Mouse (Mus musculus) limb, embryonic 11.5 days (tissue): ENCODE data around the gene Fbxo30. TPM values are rescaled to one million over a fixed set of nuclear protein-coding genes. Genes with fewer than 3 reads are reported as not detected.

Experiments used
- ATAC-seq: fragments of 200-750 bp; cut with Nextera tagmentation; 2 replicates; pipeline ENCODE4 v1.8.0; 2017; ENCODE audit warnings: low read depth; ENCODE audit not compliant: insufficient number of reproducible peaks, low FRiP score, low TSS enrichment
- DNase-seq: peaks from one replicate; pipeline ENCODE4 v3.0.0-alpha.2; 2015; ENCODE audit warnings: low spot score
- H3K27ac ChIP-seq: fragments of 300-500 bp; sonication (generic); replicated peaks from 2 replicates; pipeline ENCODE4 v1.5.1; 2014; ENCODE audit warnings: low read depth, mild to moderate bottlenecking, low read length
- H3K27me3 ChIP-seq: fragments of 300-500 bp; sonication (generic); 2 replicates; pipeline ENCODE4 v1.6.1; 2014; ENCODE audit warnings: mild to moderate bottlenecking, low read length, mixed read lengths; ENCODE audit not compliant: control insufficient read depth, insufficient read depth
- H3K36me3 ChIP-seq: fragments of 300-500 bp; sonication (generic); 2 replicates; pipeline ENCODE4 v1.6.1; 2014; ENCODE audit warnings: mild to moderate bottlenecking, low read length, moderate library complexity, mixed read lengths; ENCODE audit not compliant: control insufficient read depth, insufficient read depth
- H3K4me1 ChIP-seq: fragments of 300-500 bp; sonication (generic); 2 replicates; pipeline ENCODE4 v1.6.1; 2014; ENCODE audit warnings: low read length, mixed read lengths; ENCODE audit not compliant: control insufficient read depth, insufficient read depth
- H3K4me2 ChIP-seq: fragments of 300-500 bp; sonication (generic); 2 replicates; pipeline ENCODE4 v1.6.1; 2014; ENCODE audit warnings: low read depth, mild to moderate bottlenecking, moderate library complexity; ENCODE audit not compliant: severe bottlenecking
- H3K4me3 ChIP-seq: fragments of 300-500 bp; sonication (generic); 2 replicates; pipeline ENCODE4 v1.5.1; 2014; ENCODE audit warnings: low read depth, low read length
- H3K9ac ChIP-seq: fragments of 300-500 bp; sonication (generic); 2 replicates; pipeline ENCODE4 v1.6.1; 2014; ENCODE audit warnings: mild to moderate bottlenecking, low read length
- H3K9me3 ChIP-seq: fragments of 300-500 bp; sonication (generic); 2 replicates; pipeline ENCODE4 v1.6.1; 2016; ENCODE audit warnings: low read length; ENCODE audit not compliant: control insufficient read depth
- WGBS: fragments of 180-500 bp; shearing (Covaris S2); extraction: QIAGEN DNeasy Blood & Tissue Kit; methylation state at CpG from one replicate; pipeline ENCODE4 v1.1.7; 2014; 5-methylcytosine and 5-hydroxymethylcytosine counted together
- polyA plus RNA-seq: library from polyadenylated mRNA; unstranded; fragments of >200 nt; fragmentation: Nextera tagmentation; extraction: Ambion mirVana; gene quantifications from 2 replicates; pipeline ENCODE4 v1.2.1, GENCODE M21; 2014

Gene Fbxo30
- polyA plus RNA-seq, 1 experiment from 2014 or later, result 44.7 TPM

DNA sequence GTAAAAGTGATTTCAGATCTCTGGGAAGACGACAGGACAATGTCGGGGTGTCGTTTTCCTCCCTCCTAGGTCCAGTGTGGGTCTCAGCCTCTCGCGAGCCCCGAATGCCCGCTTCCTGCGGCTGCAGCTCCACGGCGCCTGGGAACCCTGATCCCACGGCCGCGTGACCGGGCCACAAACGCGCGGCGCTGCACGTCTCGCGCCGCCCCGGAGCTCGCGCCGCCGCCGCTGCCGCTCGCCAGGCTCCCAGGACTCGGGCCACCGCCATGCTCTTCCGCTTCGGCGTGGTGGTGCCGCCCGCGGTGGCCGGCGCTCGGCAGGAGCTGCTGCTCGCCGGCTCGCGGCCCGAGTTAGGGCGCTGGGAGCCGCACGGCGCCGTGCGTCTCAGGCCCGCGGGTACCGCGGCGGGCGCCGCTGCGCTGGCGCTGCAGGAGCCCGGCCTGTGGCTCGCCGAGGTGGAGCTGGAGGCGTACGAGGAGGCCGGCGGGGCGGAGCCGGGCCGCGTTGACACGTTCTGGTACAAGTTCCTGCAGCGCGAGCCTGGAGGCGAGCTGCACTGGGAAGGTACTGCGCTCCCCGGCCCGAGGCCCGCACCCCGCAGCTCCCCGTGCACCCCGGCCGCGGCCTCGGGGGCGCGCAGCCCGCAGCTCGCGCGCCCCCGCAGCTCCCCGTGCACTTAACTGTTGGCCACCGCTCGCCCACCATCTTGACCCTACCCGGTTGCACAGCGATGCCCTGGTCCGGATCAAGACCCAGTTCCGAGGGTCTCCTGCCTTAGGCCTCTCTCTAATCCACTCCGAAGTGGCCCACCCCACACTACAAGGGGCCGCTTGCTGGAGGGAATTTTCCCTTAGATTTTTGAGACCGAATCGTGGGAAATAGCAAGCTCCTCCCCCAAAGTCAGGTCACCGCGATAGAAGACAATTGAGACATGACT lies 62.3 kb downstream of the Fbxo30 start, which contains the start of gene Epm2a:
Epm2a (plus strand) TSS at position 200 of the 937 bp plus-strand sequence.
- H3K9ac ChIP-seq, result peak within 1 kb of the TSS; percentile 93
- peak; percentile 98 for ATAC-seq

GRCm38 (mm10) chr10:11344536-11345468 lies 63.7 kb downstream of the Fbxo30 start:
- Histone ChIP-seq H3K27me3 (no peaks in the 10 kb centered on the region), H3K4me2 (no peak overlapping the region), H3K4me3 (no peak overlapping the region), H3K27ac (no peak overlapping the region), H3K4me1 (no peaks in the 10 kb centered on the region), H3K9me3 (no peaks in the 10 kb centered on the region), H3K9ac (no peak overlapping the region), H3K36me3 (no peaks in the 10 kb centered on the region)
- 85% methylated on average over 18 of the region's 18 CpGs for WGBS
- ATAC-seq (no peak), DNase-seq (no peak)

More for the DNA sequence above, 62.3 kb downstream of the Fbxo30 start, which contains the start of gene Epm2a:
- H3K4me1 ChIP-seq, result no peaks in the 10 kb centered on the region
- under 1% methylated on average over 77 of the region's 106 CpGs for WGBS
- H3K4me3 ChIP-seq, result peak within 1 kb of the TSS; percentile 49
- H3K36me3 ChIP-seq, result no peaks in the 10 kb centered on the region
- peak within 1 kb of the TSS; percentile 94 for H3K27ac ChIP-seq
- no peaks in the 10 kb centered on the region for H3K9me3 ChIP-seq
- peak within 1 kb of the TSS; percentile 65 for H3K4me2 ChIP-seq
- peak; percentile 86 for DNase-seq
- no peaks in the 10 kb centered on the region for H3K27me3 ChIP-seq

Other genes starting within 250 kb of the Fbxo30 start
- 0.09 TPM in 1 of 2 replicates, not detected in the other for gene Grm1, start 199.0 kb upstream of the Fbxo30 start, polyA plus RNA-seq
- gene Shprh, start 131.9 kb upstream of the Fbxo30 start, polyA plus RNA-seq, result 22.6 and 24.4 TPM in 2 replicates
- gene Epm2a, start 62.1 kb downstream of the Fbxo30 start, polyA plus RNA-seq, result 0.37 and 0.87 TPM in 2 replicates